Mouse (Mus musculus) megakaryocyte-erythroid progenitor cell, adult 5-6 weeks (primary cell): ENCODE results near the gene Slc39a1. TPM values are rescaled to one million over a fixed set of nuclear protein-coding genes. Genes with fewer than 3 reads are reported as not detected.

ENCODE experiments used
- ATAC-seq: replicated peaks from 2 replicates; pipeline ENCODE4 v1.8.0; 2016; ENCODE audit warnings: mild to moderate bottlenecking, inconsistent platforms; ENCODE audit not compliant: severe bottlenecking, poor library complexity, low FRiP score, low TSS enrichment
- total RNA-seq, 2 experiments: library from RNA; stranded (forward) in 1 of 2; stranded (reverse) in 1 of 2; fragments of 200-1000, 215-1000 nt in 1 of 2; fragments of >200 nt in 1 of 2; fragmentation: Nextera tagmentation in 1 of 2; gene quantifications; 2 replicates each; pipeline ENCODE4 v1.2.3; 2014 to 2017

Gene Slc39a1
- total RNA-seq (2014; fragmentation: Nextera tagmentation) (21.9 and 23.2 TPM in 2 replicates), total RNA-seq (2017) (27.2 and 36.8 TPM in 2 replicates)

GRCm38 (mm10) chr3:90247960-90248745 lies at the start of gene Slc39a1:
TSS of gene Slc39a1 (plus strand) at chr3:90248172.
- peak; percentile 94 for ATAC-seq

GRCm38 (mm10) chr3:90202884-90203283 lies 45.1 kb upstream of the Slc39a1 start:
- ATAC-seq = no peak

GRCm38 (mm10) chr3:90203619-90204018 lies 44.4 kb upstream of the Slc39a1 start:
- no peak for ATAC-seq

GRCm38 (mm10) chr3:90204582-90204981 lies 43.4 kb upstream of the Slc39a1 start:
- no peak for ATAC-seq

GRCm38 (mm10) chr3:90208662-90209061 lies 39.3 kb upstream of the Slc39a1 start:
- ATAC-seq = no peak

GRCm38 (mm10) chr3:90209908-90210566 lies 37.9 kb upstream of the Slc39a1 start:
- no peak for ATAC-seq

- no peak for ATAC-seq
Measured at GRCm38 (mm10) chr3:90211475-90212398, 36.2 kb upstream of the Slc39a1 start.

- no peak for ATAC-seq
Measured at GRCm38 (mm10) chr3:90212723-90213122, 35.2 kb upstream of the Slc39a1 start.

GRCm38 (mm10) chr3:90213377-90213866 lies 34.5 kb upstream of the Slc39a1 start, which contains the start of the genes Rps27 and Rab13:
TSS of gene Rps27 (minus strand) at chr3:90213651.
TSS of gene Rab13 (plus strand) at chr3:90213695.
- peak; percentile 93 for ATAC-seq

GRCm38 (mm10) chr3:90213956-90214684 lies 33.9 kb upstream of the Slc39a1 start:
- ATAC-seq = no peak

- ATAC-seq = no peak
Measured at GRCm38 (mm10) chr3:90215825-90216380, 32.1 kb upstream of the Slc39a1 start.

GRCm38 (mm10) chr3:90220088-90220487 lies 27.9 kb upstream of the Slc39a1 start:
- ATAC-seq = peak; percentile 71

GRCm38 (mm10) chr3:90220531-90220951 lies 27.4 kb upstream of the Slc39a1 start:
- no peak for ATAC-seq

- no peak for ATAC-seq
Measured at GRCm38 (mm10) chr3:90221123-90221522, 26.8 kb upstream of the Slc39a1 start.

GRCm38 (mm10) chr3:90222455-90222854 lies 25.5 kb upstream of the Slc39a1 start:
- no peak for ATAC-seq

GRCm38 (mm10) chr3:90222941-90223340 lies 25.0 kb upstream of the Slc39a1 start:
- no peak for ATAC-seq

- ATAC-seq = no peak
Measured at GRCm38 (mm10) chr3:90224331-90224730, 23.6 kb upstream of the Slc39a1 start.

GRCm38 (mm10) chr3:90231075-90231474 lies 16.9 kb upstream of the Slc39a1 start:
- no peak for ATAC-seq
